Mouse (Mus musculus) layer of hippocampus, adult 8-10 months (tissue): Measurements from ENCODE around the gene Rps23. TPM values are rescaled to one million over a fixed set of nuclear protein-coding genes. Genes with fewer than 3 reads are reported as not detected.
"Not testable (repeated sequence)": the region's sequence is repeated elsewhere in the genome, so short reads cannot be mapped to it uniquely, and the experiment has no call there.

Experiments
- DNase-seq, 2 experiments: peaks; one replicate each; pipeline ENCODE4 v3.0.0; 2022; ENCODE audit warnings: low spot score in 2 of 2
- total RNA-seq, 4 experiments: library from RNA; stranded (reverse); gene quantifications; 2 replicates each; pipeline ENCODE4 v1.2.4; 2022

The Rps23 gene
- total RNA-seq: 100 to 1,000 TPM; 135 to 302 (median 244) TPM

GRCm38 (mm10) chr13:90922751-90923612 lies at the start of gene Rps23:
Gene Rps23, plus strand, starts transcription at chr13:90922958.
- peak; percentile 84 to 87 for DNase-seq

- no peak for DNase-seq
Measured at GRCm38 (mm10) chr13:90881727-90882429, 40.9 kb upstream of the Rps23 start.

- no peak for DNase-seq
Measured at GRCm38 (mm10) chr13:90885856-90886532, 36.8 kb upstream of the Rps23 start.

DNA sequence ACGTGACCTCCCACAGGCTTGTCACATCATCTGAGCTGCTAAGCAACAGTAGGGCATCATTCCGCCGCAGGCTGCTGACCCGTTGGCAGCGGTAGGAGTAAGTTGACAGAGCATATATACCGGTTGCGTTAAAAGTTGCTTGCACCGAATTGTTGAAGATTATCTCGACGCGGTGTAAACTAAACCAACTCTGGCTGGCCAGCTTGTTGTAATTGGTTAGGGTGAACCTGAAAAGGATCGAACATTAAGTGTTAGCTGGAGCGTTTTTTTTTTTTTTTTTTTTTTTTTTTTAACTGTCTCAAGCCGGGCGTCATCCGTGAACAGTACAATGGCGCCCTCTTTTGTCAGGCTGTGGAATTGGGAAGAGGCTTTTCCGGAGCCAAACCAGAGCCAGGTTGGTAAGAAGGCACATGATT lies 36.2 kb upstream of the Rps23 start:
- DNase-seq: peak; percentile 41 to 79

DNA sequence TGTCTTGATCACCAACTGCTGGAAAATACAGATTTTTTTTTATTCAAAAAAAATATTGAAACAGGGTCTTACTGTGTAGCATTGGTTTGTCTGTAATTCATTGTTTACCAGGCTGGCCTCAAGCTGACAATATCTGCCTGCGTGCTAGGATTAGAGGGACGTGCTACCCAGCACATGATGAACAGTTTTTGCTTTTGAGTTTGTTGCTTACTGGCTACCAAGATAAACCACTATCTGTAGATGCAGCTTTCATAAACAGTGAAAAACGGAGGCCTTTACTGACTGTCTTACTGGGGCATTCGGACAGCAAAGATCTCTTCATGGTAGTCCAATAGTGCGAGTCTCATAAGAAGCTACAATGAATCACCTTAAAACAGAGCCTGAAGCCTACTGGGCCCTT lies 32.6 kb upstream of the Rps23 start:
- DNase-seq: no peak

DNA sequence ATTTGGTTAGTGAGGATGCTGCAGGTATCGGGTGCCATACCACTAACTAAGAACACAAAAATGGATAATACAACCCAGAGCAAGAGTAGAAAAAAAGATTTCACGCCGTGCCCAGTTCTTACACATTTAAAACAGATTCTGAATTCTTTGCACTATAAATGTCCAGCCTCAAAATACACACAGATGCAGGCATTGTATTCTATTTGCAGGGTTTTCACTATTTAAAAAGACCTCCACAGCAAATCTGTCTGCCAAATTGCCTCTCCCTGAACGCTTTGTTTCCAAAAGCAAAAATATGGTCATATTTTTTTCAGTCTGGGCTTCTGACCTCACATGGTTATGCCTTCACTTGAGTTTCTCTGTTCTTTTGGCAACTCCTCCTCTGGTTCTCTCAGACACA lies 27.9 kb upstream of the Rps23 start:
- no peak for DNase-seq

DNA sequence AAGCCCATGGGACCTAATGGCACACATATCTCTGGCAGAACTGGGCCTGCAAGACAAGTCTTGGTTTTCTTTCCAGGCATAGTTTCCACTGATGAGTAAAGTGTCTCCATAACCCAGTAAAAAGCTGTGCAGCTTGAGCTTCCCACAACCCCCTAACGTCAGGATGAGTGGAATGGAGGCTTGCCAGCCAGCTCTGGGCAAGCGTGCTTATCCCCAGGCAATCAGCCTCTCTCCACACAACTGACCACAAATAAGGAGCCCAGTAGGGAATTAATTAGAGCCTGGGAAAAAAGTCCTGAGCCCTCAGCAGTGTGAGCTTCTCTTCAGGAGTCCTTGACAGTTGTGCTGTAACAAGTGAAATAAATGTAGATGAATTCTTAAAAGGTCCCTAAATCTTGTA lies 26.7 kb upstream of the Rps23 start:
- DNase-seq: peak; percentile 19 to 30

- DNase-seq: no peak
Measured at GRCm38 (mm10) chr13:90896821-90897220, 25.9 kb upstream of the Rps23 start.

DNA sequence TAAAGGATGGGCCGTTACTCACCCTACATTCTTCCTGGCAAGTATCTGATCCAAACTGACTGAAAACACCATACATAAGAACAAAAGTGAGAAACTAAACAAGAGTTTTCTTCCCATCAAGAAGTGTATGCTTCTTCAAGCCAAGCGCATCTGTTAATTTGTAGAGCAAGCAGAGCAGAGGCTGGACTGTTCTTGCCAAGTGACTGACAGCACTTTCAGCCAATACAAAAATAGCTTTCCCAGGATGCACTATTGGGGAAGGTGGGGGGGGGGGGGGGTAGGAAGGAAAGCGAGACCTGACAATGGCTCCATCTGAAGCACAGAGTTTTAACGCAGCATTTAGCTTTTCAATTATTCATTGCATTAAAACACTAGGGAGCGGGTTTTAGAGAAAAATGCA lies 17.6 kb upstream of the Rps23 start, which contains the start of gene Atp6ap1l:
Atp6ap1l (minus strand) TSS at position 180 of the 400 bp plus-strand sequence.
- no peak for DNase-seq

- DNase-seq: no peak
Measured at GRCm38 (mm10) chr13:90907376-90907775, 15.4 kb upstream of the Rps23 start.

- DNase-seq: peak in 1 of 2 experiments; percentile 25
Measured at GRCm38 (mm10) chr13:90912760-90913674, 9.7 kb upstream of the Rps23 start.

DNA sequence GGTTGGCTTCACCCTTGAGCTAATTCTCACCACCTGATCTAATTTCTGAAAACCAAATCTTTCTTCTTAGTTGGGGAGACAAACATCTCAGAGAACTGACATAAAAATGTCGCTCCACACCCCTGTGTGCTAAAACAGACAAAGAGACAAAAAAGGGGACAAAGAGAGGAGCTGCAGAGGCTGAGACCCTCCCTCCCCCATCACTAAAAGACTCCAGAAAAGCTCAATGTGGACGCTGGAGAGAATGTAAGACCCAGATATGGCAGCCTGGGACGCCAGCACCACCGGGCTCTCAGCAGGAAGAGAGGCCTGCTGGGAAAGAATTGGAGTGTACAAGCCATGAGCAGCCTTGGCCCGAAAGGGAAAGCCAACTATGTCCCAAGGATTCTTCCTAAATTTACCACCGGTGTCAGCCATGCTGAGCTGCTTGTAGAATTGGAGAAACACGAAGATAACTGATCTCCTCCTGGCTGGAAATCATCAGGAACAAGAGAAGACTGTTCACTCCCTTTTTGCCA lies 9.0 kb upstream of the Rps23 start:
- DNase-seq: no peak

DNA sequence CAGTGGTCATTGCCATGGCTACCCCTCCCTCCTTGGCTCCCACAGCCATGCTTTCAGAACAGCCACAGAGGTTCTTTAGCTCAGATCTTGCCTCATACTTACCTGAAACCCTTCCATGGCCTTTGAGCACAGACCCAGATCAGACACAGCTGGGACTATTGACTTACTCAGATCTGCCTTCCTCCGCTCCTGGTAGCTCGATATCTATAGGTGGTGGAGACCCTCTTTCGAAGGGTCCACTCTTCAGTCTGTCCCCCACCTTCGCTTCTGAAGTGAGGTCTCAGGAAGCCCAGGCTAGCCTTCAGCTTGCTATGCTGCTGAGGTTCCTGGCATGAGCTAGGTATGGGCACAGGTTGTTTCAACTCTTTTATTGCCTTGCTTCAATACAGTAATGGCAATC lies 8.0 kb upstream of the Rps23 start:
- DNase-seq: no peak

GRCm38 (mm10) chr13:90923617-90924016 lies 859 bp downstream of the Rps23 start:
- not testable (repeated sequence) for DNase-seq

DNA sequence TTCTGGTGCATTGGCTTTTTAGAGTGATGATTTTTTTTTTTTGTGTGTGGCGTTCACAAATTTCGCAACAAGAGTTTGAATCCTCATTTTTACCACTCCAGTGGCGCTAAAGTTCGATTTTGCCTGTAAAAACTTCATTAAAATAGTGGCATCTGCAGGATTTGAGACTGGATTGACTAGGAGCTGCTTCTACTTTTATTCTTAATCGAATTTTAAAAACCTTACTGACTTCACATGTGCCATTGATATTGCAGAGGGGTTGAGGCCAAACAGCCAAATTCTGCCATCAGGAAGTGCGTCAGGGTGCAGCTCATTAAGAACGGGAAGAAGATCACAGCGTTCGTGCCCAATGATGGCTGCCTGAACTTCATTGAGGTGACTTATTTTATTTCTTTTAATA lies 1.3 kb downstream of the Rps23 start:
- no peak for DNase-seq

DNA sequence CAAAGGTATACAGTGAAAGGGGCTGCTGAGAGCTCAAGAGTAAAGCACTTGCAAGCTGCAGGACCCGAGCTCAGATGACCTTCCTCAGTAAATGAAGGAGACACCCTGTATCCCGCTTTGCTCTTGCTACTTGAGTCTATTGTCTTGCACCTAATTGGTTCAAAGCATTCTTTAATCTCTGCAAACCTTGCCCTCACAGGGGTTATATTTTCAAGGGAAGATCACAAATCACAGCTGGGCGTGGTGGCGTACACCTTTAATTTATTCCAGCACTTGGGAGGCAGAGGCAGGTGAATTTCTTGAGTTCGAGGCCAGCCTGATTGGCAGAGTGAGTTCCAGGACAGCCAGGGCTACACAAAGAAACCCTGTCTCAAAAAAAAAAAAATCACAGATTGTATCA lies 2.4 kb downstream of the Rps23 start:
- DNase-seq: no peak

- no peak for DNase-seq
Measured at GRCm38 (mm10) chr13:90926125-90926765, 3.5 kb downstream of the Rps23 start.

- no peak for DNase-seq
Measured at GRCm38 (mm10) chr13:90926938-90927633, 4.3 kb downstream of the Rps23 start.

GRCm38 (mm10) chr13:90928266-90928665 lies 5.5 kb downstream of the Rps23 start:
- DNase-seq: not testable (repeated sequence)
